9 mouse cellular contexts compared by ENCODE assay signal in the genomic region with DNA sequence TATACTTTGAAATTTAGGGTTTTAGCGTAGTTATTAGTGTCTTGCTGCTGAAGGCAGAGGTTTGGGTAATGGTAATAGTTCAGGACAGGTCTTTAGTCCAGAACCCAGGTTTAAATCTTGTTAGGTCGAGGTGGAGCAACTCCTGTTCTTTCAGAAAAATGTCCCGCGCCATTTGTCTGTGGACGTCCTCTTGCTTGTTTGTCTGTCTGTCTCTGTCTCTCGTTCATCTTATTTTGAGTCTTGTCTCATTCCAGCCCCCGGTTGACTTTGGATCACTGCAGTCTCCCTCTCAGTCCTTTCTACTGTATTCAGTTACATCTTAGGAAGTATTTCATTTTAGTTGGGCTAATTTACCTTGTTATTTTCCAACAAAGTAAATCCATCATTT. TPM values are rescaled to one million over a fixed set of nuclear protein-coding genes. Genes with fewer than 3 reads are reported as not detected.
A peak's percentile ranks its signal among the peaks of the same experiment; 100 is the strongest.
DNase-seq lines count a peak whose midpoint lies in the region; ATAC-seq and TF ChIP-seq lines count a peak whose summit lies in the region.
"Had no signal": no experiment of that assay in that cellular context is flagged by ENCODE, and none has a peak within 500 bp of the region (broad histone marks: within the 10 kb centered on the region; RNA-seq: fewer than 3 reads in every experiment).

No protein-coding gene starts in this region.

- peak; percentile 68 for DNase-seq in heart, adult 11 months
- DNase-seq in heart, postnatal 4 days: no peak
- no peak for DNase-seq in G1E (ENCODE audit: low spot score)
- no peak for DNase-seq in yolk sac, embryonic 10.5 days (ENCODE audit: low spot score)
- no peak for DNase-seq in gastrocnemius, postnatal 10 days
- DNase-seq in embryo, embryonic 10.5 days (ENCODE audit: low spot score): no peak

- ATAC-seq in G1E (ENCODE audit: extremely low read depth, insufficient number of reproducible peaks, low FRiP score, poor library complexity, severe bottlenecking): no peak
- no peak for ATAC-seq in heart, embryonic 14.5 days (ENCODE audit: insufficient number of reproducible peaks, insufficient read depth, low FRiP score, low read depth)
- no peak for ATAC-seq in liver, embryonic 15.5 days (ENCODE audit: insufficient read depth)

- H3K4me3 ChIP-seq in G1E (ENCODE audit: low read depth, low read length): peak overlapping the region; percentile 87
- peak overlapping the region; percentile 81 to 88 for H3K4me3 ChIP-seq in heart, embryonic 14.5 days (ENCODE audit: control insufficient read depth in 1 of 2, insufficient read depth in 1 of 2, low read depth in 1 of 2, low read length in 2 of 2)
- peak overlapping the region; percentile 88 for H3K4me3 ChIP-seq in liver, embryonic 15.5 days (replicated peaks)

- WGBS in heart, embryonic 14.5 days: 1% methylated on average over 7 of the region's 7 CpGs
- WGBS in liver, embryonic 15.5 days (ENCODE audit: insufficient replicate concordance): under 1% methylated on average over 7 of the region's 7 CpGs

- H3K36me3 ChIP-seq in G1E (replicated peaks): peaks cover 31% of the 10 kb centered on the region
- H3K36me3 ChIP-seq in heart, embryonic 14.5 days (ENCODE audit: control insufficient read depth, insufficient read depth, low read length): peaks cover 24% of the 10 kb centered on the region
- H3K36me3 ChIP-seq in liver, embryonic 15.5 days (replicated peaks): peaks cover 30% of the 10 kb centered on the region

- H3K9ac ChIP-seq in heart, embryonic 14.5 days (ENCODE audit: low read length): peak overlapping the region; percentile 87
- peak overlapping the region; percentile 89 for H3K9ac ChIP-seq in liver, embryonic 15.5 days

- H3K9me3 ChIP-seq in G1E (replicated peaks): no peaks in the 10 kb centered on the region
- no peaks in the 10 kb centered on the region for H3K9me3 ChIP-seq in heart, embryonic 14.5 days (ENCODE audit: control insufficient read depth, low read length)
- no peaks in the 10 kb centered on the region for H3K9me3 ChIP-seq in liver, embryonic 15.5 days (replicated peaks)

- no peak for TF ChIP-seq CTCF in G1E (IDR thresholded peaks at IDR 0.05; ENCODE audit: low read depth, low read length)

- H3K4me2 ChIP-seq in heart, embryonic 14.5 days (ENCODE audit: low read length): peak overlapping the region; percentile 68
- peak overlapping the region; percentile 66 for H3K4me2 ChIP-seq in liver, embryonic 15.5 days

- H3K27me3 ChIP-seq in G1E (ENCODE audit: insufficient read depth, low read length): no peaks in the 10 kb centered on the region
- H3K27me3 ChIP-seq in heart, embryonic 14.5 days (ENCODE audit: control insufficient read depth, insufficient read depth, low read length): no peaks in the 10 kb centered on the region
- no peaks in the 10 kb centered on the region for H3K27me3 ChIP-seq in liver, embryonic 15.5 days

- peak overlapping the region; percentile 30 to 81; a peak in 3 of 4 replicates for H3K27ac ChIP-seq in heart, embryonic 14.5 days (replicated peaks in 1 of 2; ENCODE audit: control insufficient read depth in 1 of 2, insufficient read depth in 1 of 2, low read depth in 2 of 2, low read length in 2 of 2)
- peak overlapping the region; percentile 95 for H3K27ac ChIP-seq in liver, embryonic 15.5 days (replicated peaks)

- peaks cover 35% of the 10 kb centered on the region for H3K4me1 ChIP-seq in G1E (ENCODE audit: insufficient read depth, low read depth, low read length)
- peaks cover 2 to 3% of the 10 kb centered on the region in 2 experiments; a peak in 1 of 4 replicates for H3K4me1 ChIP-seq in heart, embryonic 14.5 days (ENCODE audit: control insufficient read depth in 2 of 2, insufficient read depth in 2 of 2, low read length in 2 of 2)
- H3K4me1 ChIP-seq in liver, embryonic 15.5 days (replicated peaks): peaks cover 21% of the 10 kb centered on the region

RNA-seq across cellular contexts. Expression of a gene that starts 0.8 kb away (rescaled TPM):
- 10 to 100 TPM; 55.9 to 57.4 TPM for total RNA-seq in heart, postnatal 4 days (2021)
- total RNA-seq in G1E (2014; fragmentation: Nextera tagmentation): 164 and 171 TPM in 2 replicates
- total RNA-seq in G1E (2017): 37.6 and 41.6 TPM in 2 replicates
- 53.0 and 53.5 TPM in 2 replicates for polyA plus RNA-seq in G1E (2012)
- 27.5 and 28.5 TPM in 2 replicates for polyA plus RNA-seq in heart, embryonic 14.5 days (2014; fragmentation: Nextera tagmentation; extraction: Ambion mirVana)
- polyA plus RNA-seq in liver, embryonic 15.5 days (2015; fragmentation: Nextera tagmentation; extraction: Ambion mirVana): 15.4 and 16.4 TPM in 2 replicates
- total RNA-seq in gastrocnemius, postnatal 10 days (2021): 10 to 100 TPM; 43.7 to 55.6 TPM

RNA-seq across cellular contexts. Expression of a gene that starts 32.3 kb away (rescaled TPM):
- total RNA-seq in heart, postnatal 4 days (2021): not detected
- not detected in 2 replicates for total RNA-seq in G1E (2014; fragmentation: Nextera tagmentation)
- total RNA-seq in G1E (2017): not detected in 2 replicates
- not detected in 2 replicates for polyA plus RNA-seq in G1E (2012)
- polyA plus RNA-seq in heart, embryonic 14.5 days (2014; fragmentation: Nextera tagmentation; extraction: Ambion mirVana): not detected in 2 replicates
- polyA plus RNA-seq in liver, embryonic 15.5 days (2015; fragmentation: Nextera tagmentation; extraction: Ambion mirVana): not detected in 2 replicates
- not detected for total RNA-seq in gastrocnemius, postnatal 10 days (2021)
- total RNA-seq: layer of hippocampus, postnatal 36 days had no signal
